Mouse (Mus musculus): ENCODE results near the gene Add3.

GRCm38 (mm10) chr19:53183620-53184019, 43.4 kb downstream of the Add3 start:
- TF ChIP-seq EP300 (IDR thresholded peaks at IDR 0.05) = peak; percentile 73
- TF ChIP-seq CTCF (IDR thresholded peaks at IDR 0.05) = peak; percentile 55

All from lung, postnatal 0 days (tissue).